Mouse (Mus musculus) left cerebral cortex, postnatal 14 days (tissue): ENCODE measurements around the gene Tgfb2. TPM values are rescaled to one million over a fixed set of nuclear protein-coding genes. Genes with fewer than 3 reads are reported as not detected.

ENCODE experiments used
- DNase-seq, 2 experiments: peaks; one replicate each; pipeline ENCODE4 v3.0.0; 2021 to 2022; ENCODE audit warnings: low spot score in 2 of 2, mixed read lengths in 1 of 2
- intact Hi-C: fragments of 180-260 bp; cut with DNase I; formaldehyde crosslinking; loops from one replicate; pipeline ENCODE4 v1.15.1; 2025
- long read RNA-seq, 2 experiments: library from polyadenylated mRNA; stranded (forward); transcript quantifications; one replicate each; pipeline ENCODE4 v2.0.0; 2021
- total RNA-seq, 2 experiments: library from RNA; stranded (reverse); gene quantifications; 2 replicates each; pipeline ENCODE4 v1.2.3; 2021

Gene Tgfb2
- 10 to 100 TPM in 1 of 2 experiments, 1 to 10 TPM in 1; 8.2 to 10.6 TPM for total RNA-seq
- long read RNA-seq, experiment 1, full-length matches to known transcripts, result 6 of 7 reads
- long read RNA-seq, experiment 1, partial matches to known transcripts, result 0 of 7 reads
- long read RNA-seq, experiment 1, other reads (novel, unspliced or antisense), result 1 of 7 reads
- long read RNA-seq, experiment 2, full-length matches to known transcripts, result 6 of 6 reads
- long read RNA-seq, experiment 2, partial matches to known transcripts, result 0 of 6 reads
- long read RNA-seq, experiment 2, other reads (novel, unspliced or antisense), result 0 of 6 reads

GRCm38 (mm10) chr1:186705915-186706248 is at the start of gene Tgfb2:
Tgfb2 (minus strand) TSS chr1:186705989.
- DNase-seq, result peak; percentile 48 to 49
- intact Hi-C loops, result loop anchor here (5.0 kb wide), 1 partner anchor 154 kb away; no protein-coding TSS in a partner anchor

- DNase-seq, result no peak
- intact Hi-C loops, result no loop called here
Observed at GRCm38 (mm10) chr1:186749675-186750283, 44.0 kb upstream of the Tgfb2 start.

GRCm38 (mm10) chr1:186748724-186749653 is 43.2 kb upstream of the Tgfb2 start, which contains the start of gene Rrp15:
Rrp15 (minus strand) TSS chr1:186749358.
- peak; percentile 84 to 89 for DNase-seq
- intact Hi-C loops, result no loop called here

- DNase-seq, result no peak
- intact Hi-C loops, result no loop called here
Observed at GRCm38 (mm10) chr1:186739828-186740227, 34.0 kb upstream of the Tgfb2 start.

- DNase-seq, result no peak
- intact Hi-C loops, result no loop called here
Observed at GRCm38 (mm10) chr1:186735537-186735936, 29.7 kb upstream of the Tgfb2 start.

- no peak for DNase-seq
Observed at GRCm38 (mm10) chr1:186733052-186733451, 27.3 kb upstream of the Tgfb2 start.

GRCm38 (mm10) chr1:186728778-186729177 is 23.0 kb upstream of the Tgfb2 start:
- no peak for DNase-seq
- intact Hi-C loops, result no loop called here

More at GRCm38 (mm10) chr1:186733052-186733451, 27.3 kb upstream of the Tgfb2 start:
- intact Hi-C loops, result no loop called here

GRCm38 (mm10) chr1:186726117-186726516 is 20.3 kb upstream of the Tgfb2 start:
- intact Hi-C loops, result no loop called here
- no peak for DNase-seq

GRCm38 (mm10) chr1:186722299-186722698 is 16.5 kb upstream of the Tgfb2 start:
- DNase-seq, result no peak
- intact Hi-C loops, result loop anchor here (2.0 kb wide), 1 partner anchor 1039 kb away; no protein-coding TSS in a partner anchor

GRCm38 (mm10) chr1:186721846-186722245 is 16.1 kb upstream of the Tgfb2 start:
- DNase-seq, result peak; percentile 80 to 90
- intact Hi-C loops, result loop anchor here (2.0 kb wide), 1 partner anchor 1039 kb away; no protein-coding TSS in a partner anchor

- DNase-seq, result no peak
- intact Hi-C loops, result no loop called here
Observed at GRCm38 (mm10) chr1:186721166-186721565, 15.4 kb upstream of the Tgfb2 start.

- intact Hi-C loops, result no loop called here
- no peak for DNase-seq
Observed at GRCm38 (mm10) chr1:186719708-186720107, 13.9 kb upstream of the Tgfb2 start.

GRCm38 (mm10) chr1:186718881-186719280 is 13.1 kb upstream of the Tgfb2 start:
- DNase-seq, result no peak
- intact Hi-C loops, result no loop called here

GRCm38 (mm10) chr1:186714980-186715896 is 9.4 kb upstream of the Tgfb2 start:
- intact Hi-C loops, result loop anchor here (5.0 kb wide), 3 partner anchors 473 to 1168 kb away; no protein-coding TSS in a partner anchor
- no peak for DNase-seq

GRCm38 (mm10) chr1:186714215-186714614 is 8.4 kb upstream of the Tgfb2 start:
- intact Hi-C loops, result loop anchor here (5.0 kb wide), 3 partner anchors 472 to 1167 kb away; no protein-coding TSS in a partner anchor
- DNase-seq, result no peak

GRCm38 (mm10) chr1:186712802-186713471 is 7.1 kb upstream of the Tgfb2 start:
- intact Hi-C loops, result loop anchor here (2.0 to 5.0 kb wide), 4 partner anchors 320 to 1166 kb away; no protein-coding TSS in a partner anchor
- peak; percentile 50 to 77 for DNase-seq

GRCm38 (mm10) chr1:186705203-186705914 is 430 bp downstream of the Tgfb2 start:
- intact Hi-C loops, result loop anchor here (5.0 kb wide), 1 partner anchor 153 kb away; no protein-coding TSS in a partner anchor

More at GRCm38 (mm10) chr1:186705203-186705914, 430 bp downstream of the Tgfb2 start:
- peak; percentile 60 to 62 for DNase-seq
